Mouse (Mus musculus) kidney, adult 9 months (tissue): ENCODE measurements around the gene Spint4.
A peak's percentile ranks its signal among the peaks of the same experiment; 100 is the strongest.
"Not testable (repeated sequence)": the region's sequence is repeated elsewhere in the genome, so short reads cannot be mapped to it uniquely, and the experiment has no call there.

Experiments used
- DNase-seq: peaks from one replicate; pipeline ENCODE4 v3.0.0; 2022

The Spint4 gene

GRCm38 (mm10) chr2:164698201-164698600 is at the start of gene Spint4:
Gene Spint4, plus strand, starts transcription at chr2:164698501.
- no peak for DNase-seq

- peak; percentile 47 for DNase-seq
Measured at GRCm38 (mm10) chr2:164655858-164656257, 42.4 kb upstream of the Spint4 start, which contains the start of gene Wfdc10. Gene Wfdc10, plus strand, starts transcription at chr2:164656046.

- DNase-seq = no peak
Measured at GRCm38 (mm10) chr2:164656483-164656882, 41.8 kb upstream of the Spint4 start, which contains the start of gene Wfdc9. Gene Wfdc9, minus strand, starts transcription at chr2:164656583.

- peak; percentile 51 for DNase-seq
Measured at GRCm38 (mm10) chr2:164664851-164665250, 33.5 kb upstream of the Spint4 start.

GRCm38 (mm10) chr2:164670261-164670660 is 28.0 kb upstream of the Spint4 start:
- no peak for DNase-seq

- no peak for DNase-seq
Measured at GRCm38 (mm10) chr2:164670938-164671337, 27.4 kb upstream of the Spint4 start.

GRCm38 (mm10) chr2:164673987-164674386 is 24.3 kb upstream of the Spint4 start, which contains the start of gene Wfdc11:
Gene Wfdc11, minus strand, starts transcription at chr2:164674087.
- DNase-seq = no peak

- DNase-seq = no peak
Measured at GRCm38 (mm10) chr2:164676103-164676502, 22.2 kb upstream of the Spint4 start.

- DNase-seq = no peak
Measured at GRCm38 (mm10) chr2:164676916-164677685, 21.2 kb upstream of the Spint4 start.

- peak; percentile 89 for DNase-seq
Measured at GRCm38 (mm10) chr2:164678848-164679625, 19.3 kb upstream of the Spint4 start.

GRCm38 (mm10) chr2:164679906-164680305 is 18.4 kb upstream of the Spint4 start:
- no peak for DNase-seq

- no peak for DNase-seq
Measured at GRCm38 (mm10) chr2:164684807-164685206, 13.5 kb upstream of the Spint4 start, which contains the start of gene Wfdc13. Gene Wfdc13, plus strand, starts transcription at chr2:164685107.

GRCm38 (mm10) chr2:164700959-164701358 is 2.7 kb downstream of the Spint4 start:
- DNase-seq = no peak

GRCm38 (mm10) chr2:164701761-164702160 is 3.5 kb downstream of the Spint4 start:
- DNase-seq = no peak

GRCm38 (mm10) chr2:164704235-164704634 is 5.9 kb downstream of the Spint4 start:
- no peak for DNase-seq

- no peak for DNase-seq
Measured at GRCm38 (mm10) chr2:164705328-164705727, 7.0 kb downstream of the Spint4 start.

- DNase-seq = no peak
Measured at GRCm38 (mm10) chr2:164705991-164706390, 7.7 kb downstream of the Spint4 start.

GRCm38 (mm10) chr2:164715005-164715404 is 16.7 kb downstream of the Spint4 start, which contains the start of gene Spint5:
Gene Spint5, plus strand, starts transcription at chr2:164715305.
- no peak for DNase-seq

- DNase-seq = not testable (repeated sequence)
Measured at GRCm38 (mm10) chr2:164716194-164716786, 18.0 kb downstream of the Spint4 start.

- DNase-seq = no peak
Measured at GRCm38 (mm10) chr2:164723276-164723675, 25.0 kb downstream of the Spint4 start.

- DNase-seq = peak; percentile 87
Measured at GRCm38 (mm10) chr2:164725895-164726619, 27.8 kb downstream of the Spint4 start.

GRCm38 (mm10) chr2:164731719-164732118 is 33.4 kb downstream of the Spint4 start:
- DNase-seq = peak; percentile 13
